In genomic region chr2:17742051-17742763, GRCm38 (mm10) we compare ENCODE assay signal across 8 mouse cellular contexts. TPM values are rescaled to one million over a fixed set of nuclear protein-coding genes. Genes with fewer than 3 reads are reported as not detected.
DNase-seq lines count a peak whose midpoint lies in the region; ATAC-seq lines count a peak whose summit lies in the region.

No protein-coding gene starts in this region.

- H3K4me2 ChIP-seq in limb, embryonic 15.5 days, result peak overlapping the region; percentile 48
- peak overlapping the region; percentile 57 for H3K4me2 ChIP-seq in neural tube, embryonic 12.5 days (replicated peaks)

- DNase-seq in Muller cell, postnatal 12 days (ENCODE audit: inconsistent ontology term), result peak; percentile 75
- DNase-seq in layer of hippocampus, postnatal 14 days (ENCODE audit: low spot score in 2 of 2), result no peak
- no peak for DNase-seq in cerebellum, postnatal 25 days
- no peak for DNase-seq in thymus, postnatal 0 days (ENCODE audit: low spot score)

- no peaks in the 10 kb centered on the region for H3K36me3 ChIP-seq in limb, embryonic 15.5 days
- no peaks in the 10 kb centered on the region for H3K36me3 ChIP-seq in neural tube, embryonic 12.5 days

- 13% methylated on average over 11 of the region's 11 CpGs for WGBS in limb, embryonic 15.5 days
- 7% methylated on average over 11 of the region's 11 CpGs for WGBS in neural tube, embryonic 12.5 days

- H3K4me3 ChIP-seq in limb, embryonic 15.5 days, result peak overlapping the region; percentile 34
- no peak overlapping the region for H3K4me3 ChIP-seq in neural tube, embryonic 12.5 days

- ATAC-seq in CD4-positive, CD25-positive, alpha-beta regulatory T cell, adult 4 months, result peak; percentile 27
- peak; percentile 59 for ATAC-seq in granulocyte monocyte progenitor cell, adult 5-6 weeks (replicated peaks; ENCODE audit: poor library complexity, severe bottlenecking)
- 0 out of 2 replicates have a peak, but pooled peaks have one; percentile 35 for ATAC-seq in limb, embryonic 15.5 days (ENCODE audit: insufficient number of reproducible peaks, low FRiP score, low TSS enrichment, low read depth)
- ATAC-seq in neural tube, embryonic 12.5 days (ENCODE audit: low FRiP score, low read depth), result peak; percentile 39

- H3K9ac ChIP-seq in limb, embryonic 15.5 days, result no peak overlapping the region
- H3K9ac ChIP-seq in neural tube, embryonic 12.5 days, result no peak overlapping the region

- H3K27me3 ChIP-seq in limb, embryonic 15.5 days, result peaks cover 4% of the 10 kb centered on the region; the same call in 1 of the 2 replicates
- no peaks in the 10 kb centered on the region for H3K27me3 ChIP-seq in neural tube, embryonic 12.5 days (replicated peaks)

- H3K27ac ChIP-seq in limb, embryonic 15.5 days, result peak overlapping the region; percentile 65
- H3K27ac ChIP-seq in neural tube, embryonic 12.5 days, result no peak overlapping the region

- H3K4me1 ChIP-seq in limb, embryonic 15.5 days, result peaks cover 13% of the 10 kb centered on the region
- peaks cover 6% of the 10 kb centered on the region for H3K4me1 ChIP-seq in neural tube, embryonic 12.5 days

- no peaks in the 10 kb centered on the region for H3K9me3 ChIP-seq in limb, embryonic 15.5 days
- no peaks in the 10 kb centered on the region for H3K9me3 ChIP-seq in neural tube, embryonic 12.5 days

RNA-seq across cellular contexts. Expression of gene Nebl, which starts 10.9 kb away (rescaled TPM):
- 1 to 10 TPM; 7.5 to 9.7 TPM for polyA plus RNA-seq in CD4-positive, CD25-positive, alpha-beta regulatory T cell, adult 4 months (2017; shearing (Covaris generic))
- total RNA-seq in granulocyte monocyte progenitor cell, adult 5-6 weeks (2014; fragmentation: Nextera tagmentation), result 1.4 and 2.1 TPM in 2 replicates
- 3.6 and 7.9 TPM in 2 replicates for total RNA-seq in granulocyte monocyte progenitor cell, adult 5-6 weeks (2017)
- 25.2 and 30.4 TPM in 2 replicates for polyA plus RNA-seq in limb, embryonic 15.5 days (2015; fragmentation: Nextera tagmentation; extraction: Ambion mirVana)
- 8.2 and 9.8 TPM in 2 replicates for polyA plus RNA-seq in neural tube, embryonic 12.5 days (2016; fragmentation: Nextera tagmentation; extraction: Ambion mirVana)
- total RNA-seq in layer of hippocampus, postnatal 14 days (2021), result 100 to 1,000 TPM; 129 to 140 TPM
- 165 and 168 TPM in 2 replicates for polyA plus RNA-seq in thymus, postnatal 0 days (2015; fragmentation: Nextera tagmentation; extraction: Ambion mirVana)
